Mouse (Mus musculus) G1E (cell line): Measurements from ENCODE around the gene Frem2.

Source experiments
- CTCF ChIP-seq: IDR thresholded peaks from 2 replicates; pipeline ENCODE4 v1.5.1; 2012; ENCODE audit warnings: low read depth, low read length, inconsistent platforms, mixed read lengths
- GATA1 ChIP-seq: IDR thresholded peaks from 2 replicates; pipeline ENCODE4 v1.6.1; 2012; ENCODE audit warnings: borderline replicate concordance, low read length, inconsistent platforms, mixed read lengths
- TAL1 ChIP-seq: conservative IDR thresholded peaks from 2 replicates; pipeline ENCODE4 v1.6.1; 2012; ENCODE audit warnings: low read depth, low read length, inconsistent platforms, mixed read lengths

DNA sequence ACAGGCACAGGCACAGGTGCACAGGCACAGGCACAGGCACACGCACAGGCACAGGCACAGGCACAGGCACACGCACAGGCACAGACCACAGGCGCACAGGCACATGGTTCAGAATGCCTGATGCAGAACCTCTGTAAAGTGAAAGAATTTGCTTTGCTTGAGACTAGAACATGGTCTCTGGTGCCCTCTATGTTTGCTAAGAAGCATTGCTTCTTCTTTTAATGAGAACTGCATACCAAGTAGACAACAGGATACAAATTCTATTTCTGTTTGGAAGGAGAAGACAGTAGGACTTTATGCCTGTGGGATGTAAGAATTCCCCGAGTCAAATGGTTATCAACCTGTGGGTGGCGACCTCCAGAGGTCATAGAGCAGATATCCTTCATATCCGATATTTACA, 154.7 kb downstream of the Frem2 start:
- no peak for TF ChIP-seq CTCF
- TF ChIP-seq GATA1, result no peak
- no peak for TF ChIP-seq TAL1
